22 mouse cellular contexts compared by ENCODE assay signal in the genomic region with DNA sequence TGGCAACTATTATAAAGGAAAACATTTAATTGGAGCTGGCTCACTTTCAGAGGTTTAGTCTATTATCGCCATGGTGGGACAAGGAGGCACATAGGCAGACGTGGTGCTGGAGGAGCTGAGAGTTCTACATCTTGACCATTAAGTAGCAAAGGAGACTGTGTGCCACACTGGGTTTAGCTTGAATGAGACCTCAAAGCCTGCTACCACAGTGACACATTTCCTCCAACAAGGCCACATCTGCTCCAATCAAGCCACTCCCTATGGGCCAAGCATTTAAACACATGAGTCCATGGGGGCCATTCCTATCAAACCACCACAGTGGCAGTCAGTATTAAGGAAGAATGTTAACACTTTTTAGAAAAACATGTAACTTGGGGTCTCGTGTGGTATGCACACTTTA.
"Had no signal": no experiment of that assay in that cellular context is flagged by ENCODE, and none has a peak within 500 bp of the region (broad histone marks: within the 10 kb centered on the region; RNA-seq: fewer than 3 reads in every experiment).

No protein-coding gene starts in this region.

- H3K9ac ChIP-seq: limb, embryonic 12.5 days; limb, embryonic 15.5 days; liver, embryonic 14.5 days; liver, postnatal 0 days; lung, embryonic 14.5 days; midbrain, embryonic 12.5 days; midbrain, embryonic 15.5 days; neural tube, embryonic 13.5 days; stomach, embryonic 15.5 days had no signal

- DNase-seq: kidney, adult 8-10 months; kidney, postnatal 14 days; kidney, postnatal 4 days; left cerebral cortex, postnatal 4 days; liver, postnatal 0 days; lung, embryonic 14.5 days; retina, postnatal 1 day; right cerebral cortex, postnatal 25 days; spleen, adult 18-20 months; thymus, adult 2 months; thymus, postnatal 14 days; thymus, postnatal 4 days had no signal

- H3K27ac ChIP-seq: limb, embryonic 12.5 days; limb, embryonic 15.5 days; liver, embryonic 14.5 days; macrophage; midbrain, embryonic 12.5 days; midbrain, embryonic 15.5 days; neural tube, embryonic 13.5 days; stomach, embryonic 15.5 days had no signal

- H3K4me1 ChIP-seq: midbrain, embryonic 12.5 days; stomach, embryonic 15.5 days had no signal

- H3K4me2 ChIP-seq: limb, embryonic 12.5 days; limb, embryonic 15.5 days; liver, embryonic 11.5 days; lung, embryonic 14.5 days; midbrain, embryonic 12.5 days; midbrain, embryonic 15.5 days; neural tube, embryonic 13.5 days; stomach, embryonic 15.5 days had no signal

- H3K9me3 ChIP-seq: limb, embryonic 15.5 days; midbrain, embryonic 12.5 days; midbrain, embryonic 15.5 days; neural tube, embryonic 13.5 days; stomach, embryonic 15.5 days had no signal

- H3K27me3 ChIP-seq: limb, embryonic 12.5 days; limb, embryonic 15.5 days; midbrain, embryonic 12.5 days; midbrain, embryonic 15.5 days; neural tube, embryonic 13.5 days; stomach, embryonic 15.5 days had no signal

- ATAC-seq: liver, postnatal 0 days; lung, postnatal 0 days; midbrain, embryonic 15.5 days had no signal

- H3K4me3 ChIP-seq: limb, embryonic 12.5 days; limb, embryonic 15.5 days; midbrain, embryonic 12.5 days; midbrain, embryonic 15.5 days; neural tube, embryonic 13.5 days; stomach, embryonic 15.5 days had no signal
